Mouse (Mus musculus): ENCODE results near the gene Olfr543. TPM values are rescaled to one million over a fixed set of nuclear protein-coding genes. Genes with fewer than 3 reads are reported as not detected.

Gene Olfr543
- total and polyA plus RNA-seq, 3 experiments = 0.12 to 0.61 TPM; not detected in 1

DNA sequence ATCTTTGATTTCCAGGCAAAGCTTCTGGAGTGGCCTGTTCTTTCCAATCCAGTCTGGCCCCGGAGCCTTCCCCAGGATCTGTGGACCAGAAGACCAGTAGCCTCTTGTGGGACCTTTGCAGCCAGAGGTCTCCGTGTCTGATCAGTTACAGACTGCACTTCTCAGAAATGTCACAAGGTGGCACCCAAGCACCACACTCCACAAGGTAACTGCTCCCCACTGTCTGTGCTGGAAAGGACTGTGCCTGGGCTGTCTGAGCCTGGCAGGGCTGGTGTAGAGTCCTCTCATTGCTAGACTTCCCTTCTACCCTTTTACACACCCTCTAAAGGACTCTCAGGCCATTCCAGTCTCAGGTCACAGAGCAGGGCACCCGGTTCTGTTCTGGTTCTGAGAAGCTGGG is 25.4 kb upstream of the Olfr543 start:
- H3K4me1 ChIP-seq (ENCODE audit: control insufficient read depth in 1 of 2, insufficient read depth in 2 of 2, low read length in 2 of 2) = no peaks in the 10 kb centered on the region; a peak in 1 of 4 replicates
- H3K27me3 ChIP-seq (ENCODE audit: control insufficient read depth in 1 of 2, insufficient read depth in 2 of 2, low read length in 2 of 2) = no peaks in the 10 kb centered on the region
- H3K36me3 ChIP-seq (ENCODE audit: control insufficient read depth in 1 of 2, insufficient read depth in 2 of 2, low read length in 2 of 2) = no peaks in the 10 kb centered on the region
- H3K79me2 ChIP-seq (ENCODE audit: control insufficient read depth, insufficient read depth, low read length, poor library complexity) = no peaks in the 10 kb centered on the region
- H3K9me3 ChIP-seq (replicated peaks; ENCODE audit: insufficient read depth, low read length) = no peaks in the 10 kb centered on the region
- H3K27ac ChIP-seq (ENCODE audit: control insufficient read depth, low read depth, low read length) = no peak overlapping the region
- no peak for TF ChIP-seq ELF1 (IDR thresholded peaks at IDR 0.05; ENCODE audit: low read depth, low read length)
- no peak for TF ChIP-seq MAZ (IDR thresholded peaks at IDR 0.05; ENCODE audit: low read depth, low read length)
- no peak for TF ChIP-seq SIN3A (IDR thresholded peaks at IDR 0.05; ENCODE audit: low read length)
- TF ChIP-seq MXI1 (IDR thresholded peaks at IDR 0.05; ENCODE audit: low read depth, low read length) = no peak
- TF ChIP-seq ZKSCAN1 (IDR thresholded peaks at IDR 0.05; ENCODE audit: low read depth, low read length) = no peak
- TF ChIP-seq GATA1 (IDR thresholded peaks at IDR 0.05; ENCODE audit: low read depth, low read length) = no peak
- no peak for TF ChIP-seq MAX (IDR thresholded peaks at IDR 0.05; ENCODE audit: low read length)
- TF ChIP-seq TBP (IDR thresholded peaks at IDR 0.05; ENCODE audit: low read depth, low read length) = no peak
- TF ChIP-seq TAL1 (IDR thresholded peaks at IDR 0.05; ENCODE audit: low read length) = no peak
- no peak for TF ChIP-seq E2F4 (IDR thresholded peaks at IDR 0.05; ENCODE audit: borderline replicate concordance, low read depth, low read length)
- peak; percentile 79 for TF ChIP-seq SMC3 (IDR thresholded peaks at IDR 0.05; ENCODE audit: low read depth, low read length)
- TF ChIP-seq RAD21 (IDR thresholded peaks at IDR 0.05; ENCODE audit: low read depth, low read length) = peak; percentile 91
- peak; percentile 80 to 88 (median 88) for TF ChIP-seq CTCF (IDR thresholded peaks at IDR 0.05 in 2 of 3, conservative IDR thresholded peaks at IDR 0.05 in 1 of 3; ENCODE audit: control insufficient read depth in 1 of 3, insufficient read depth in 1 of 3, low read depth in 2 of 3, low read length in 3 of 3, poor library complexity in 1 of 3, severe bottlenecking in 1 of 3)
- TF ChIP-seq TCF12 (IDR thresholded peaks at IDR 0.05; ENCODE audit: low read depth, low read length) = no peak
- no peak for TF ChIP-seq CHD1 (IDR thresholded peaks at IDR 0.05; ENCODE audit: low read depth, low read length)
- no peak for TF ChIP-seq POLR2AphosphoS5 (IDR thresholded peaks at IDR 0.05; ENCODE audit: borderline replicate concordance, low read depth, low read length)
- TF ChIP-seq POLR2AphosphoS2 (IDR thresholded peaks at IDR 0.05; ENCODE audit: low read length) = no peak
- TF ChIP-seq KAT2A (conservative IDR thresholded peaks at IDR 0.05; ENCODE audit: low read depth, low read length) = no peak
- TF ChIP-seq UBTF (IDR thresholded peaks at IDR 0.05; ENCODE audit: borderline replicate concordance, insufficient read depth, low read depth, low read length) = no peak
- TF ChIP-seq ZC3H11A (IDR thresholded peaks at IDR 0.05; ENCODE audit: low read depth, low read length) = peak; percentile 71
- no peak for TF ChIP-seq MYC (IDR thresholded peaks at IDR 0.05; ENCODE audit: low read depth, low read length)
- peak; percentile 81 for DNase-seq (ENCODE audit: low read depth, low spot score)
- no peak overlapping the region for H3K4me3 ChIP-seq (ENCODE audit: control insufficient read depth in 1 of 2, insufficient read depth in 1 of 2, low read depth in 2 of 2, low read length in 2 of 2)
- no peak overlapping the region for H3K9ac ChIP-seq (ENCODE audit: control insufficient read depth, low read depth, low read length, poor library complexity, severe bottlenecking)

DNA sequence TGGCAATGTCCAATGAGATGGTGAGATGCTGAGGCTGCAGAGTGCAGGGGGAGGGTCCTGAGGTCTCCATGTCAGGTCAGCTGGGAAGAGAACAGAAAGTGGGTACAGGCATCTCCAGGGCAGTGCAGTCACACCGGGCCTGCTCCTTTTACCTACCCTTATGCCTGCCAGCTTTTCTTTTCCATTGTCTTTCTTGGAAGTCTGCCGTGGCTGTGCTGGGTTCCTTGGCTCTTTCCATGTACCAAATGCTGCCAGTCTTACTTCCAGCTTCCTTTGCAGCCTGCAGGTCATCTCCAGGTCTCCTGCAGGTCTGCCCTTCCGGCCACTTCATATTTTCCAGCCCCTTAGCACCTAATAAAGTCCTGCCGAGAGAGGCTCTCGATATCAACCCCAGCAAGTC is 20.5 kb upstream of the Olfr543 start:
- DNase-seq (ENCODE audit: low read depth, low spot score) = no peak
- no peak overlapping the region for H3K27ac ChIP-seq (ENCODE audit: control insufficient read depth, low read depth, low read length)
- TF ChIP-seq TAL1 (IDR thresholded peaks at IDR 0.05; ENCODE audit: low read length) (no peak), ZNF384 (IDR thresholded peaks at IDR 0.05; ENCODE audit: low read depth, low read length) (no peak), ZKSCAN1 (IDR thresholded peaks at IDR 0.05; ENCODE audit: low read depth, low read length) (no peak), SIN3A (IDR thresholded peaks at IDR 0.05; ENCODE audit: low read length) (no peak), RCOR1 (IDR thresholded peaks at IDR 0.05; ENCODE audit: low read depth, low read length) (no peak), MEF2A (IDR thresholded peaks at IDR 0.05; ENCODE audit: extremely low read depth, insufficient replicate concordance, low read depth, low read length, poor library complexity, severe bottlenecking) (no peak), EP300 (IDR thresholded peaks at IDR 0.05; ENCODE audit: low read depth in 1 of 2, low read length in 2 of 2) (no peak), POLR2AphosphoS5 (IDR thresholded peaks at IDR 0.05; ENCODE audit: borderline replicate concordance, low read depth, low read length) (no peak), CHD2 (IDR thresholded peaks at IDR 0.05; ENCODE audit: low read length) (no peak)
- no peaks in the 10 kb centered on the region; a peak in 1 of 4 replicates for H3K4me1 ChIP-seq (ENCODE audit: control insufficient read depth in 1 of 2, insufficient read depth in 2 of 2, low read length in 2 of 2)
- H3K27me3 ChIP-seq (ENCODE audit: control insufficient read depth in 1 of 2, insufficient read depth in 2 of 2, low read length in 2 of 2) = no peaks in the 10 kb centered on the region
- no peak overlapping the region for H3K4me3 ChIP-seq (ENCODE audit: control insufficient read depth in 1 of 2, insufficient read depth in 1 of 2, low read depth in 2 of 2, low read length in 2 of 2)
- no peaks in the 10 kb centered on the region for H3K9me3 ChIP-seq (replicated peaks; ENCODE audit: insufficient read depth, low read length)
- H3K9ac ChIP-seq (ENCODE audit: control insufficient read depth, low read depth, low read length, poor library complexity, severe bottlenecking) = no peak overlapping the region
- no peaks in the 10 kb centered on the region for H3K79me2 ChIP-seq (ENCODE audit: control insufficient read depth, insufficient read depth, low read length, poor library complexity)
- H3K36me3 ChIP-seq (ENCODE audit: control insufficient read depth in 1 of 2, insufficient read depth in 2 of 2, low read length in 2 of 2) = no peaks in the 10 kb centered on the region

Data from MEL (cell line).